Mouse (Mus musculus): ENCODE data around the gene Prkce. TPM values are rescaled to one million over a fixed set of nuclear protein-coding genes. Genes with fewer than 3 reads are reported as not detected.
"Not testable (repeated sequence)": the region's sequence is repeated elsewhere in the genome, so short reads cannot be mapped to it uniquely, and the experiment has no call there.

The Prkce gene
- polyA plus RNA-seq, 1 experiment from 2014 or later, result 5.3 TPM

DNA sequence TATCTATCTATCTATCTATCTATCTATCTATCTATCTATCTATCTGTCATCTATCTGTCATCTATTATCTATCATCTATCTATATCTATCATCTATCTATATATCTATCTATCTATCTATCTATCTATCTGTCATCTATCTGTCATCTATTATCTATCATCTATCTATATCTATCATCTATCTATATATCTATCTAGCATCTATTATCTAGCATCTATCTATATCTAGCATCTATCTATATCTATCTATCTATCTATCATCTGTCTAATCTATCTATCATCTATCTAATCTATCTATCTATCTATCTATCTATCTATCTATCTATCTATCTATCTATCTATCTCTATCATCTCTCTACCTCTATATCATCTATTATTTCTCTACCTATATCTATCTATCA is 309.8 kb downstream of the Prkce start:
- H3K27me3 ChIP-seq; H3K4me2 ChIP-seq (replicated peaks); ATAC-seq (ENCODE audit: low FRiP score, low read depth); H3K9ac ChIP-seq (replicated peaks); H3K4me3 ChIP-seq; H3K36me3 ChIP-seq; H3K4me1 ChIP-seq; H3K27ac ChIP-seq (replicated peaks); H3K9me3 ChIP-seq: not testable (repeated sequence)

DNA sequence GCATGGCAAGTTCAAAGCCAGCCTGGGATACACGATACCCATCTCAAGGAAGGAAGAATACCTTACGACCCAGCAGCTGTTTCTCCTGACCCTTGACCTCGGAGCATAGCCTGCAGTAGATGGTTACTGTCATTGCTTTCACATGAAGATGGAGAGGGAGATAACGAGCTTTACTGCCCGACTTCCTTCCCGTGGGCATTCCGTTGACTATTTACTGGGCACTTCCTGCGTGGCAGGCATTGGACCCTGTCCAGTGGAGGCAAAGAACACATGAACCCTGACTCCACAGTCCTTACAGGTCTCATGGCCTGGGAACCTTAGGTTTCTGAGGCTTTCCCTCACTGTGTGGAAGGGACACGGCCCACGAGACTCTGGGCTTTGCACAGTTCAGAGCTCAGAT is 311.8 kb downstream of the Prkce start:
- H3K4me3 ChIP-seq, result no peak overlapping the region
- no peak overlapping the region for H3K4me2 ChIP-seq (replicated peaks)
- no peaks in the 10 kb centered on the region for H3K27me3 ChIP-seq
- no peak for ATAC-seq (ENCODE audit: low FRiP score, low read depth)
- H3K36me3 ChIP-seq, result no peaks in the 10 kb centered on the region
- 90% methylated on average over 10 of the region's 10 CpGs for WGBS
- no peak overlapping the region for H3K27ac ChIP-seq (replicated peaks)
- H3K4me1 ChIP-seq, result no peaks in the 10 kb centered on the region
- H3K9ac ChIP-seq (replicated peaks), result no peak overlapping the region
- H3K9me3 ChIP-seq, result no peaks in the 10 kb centered on the region

DNA sequence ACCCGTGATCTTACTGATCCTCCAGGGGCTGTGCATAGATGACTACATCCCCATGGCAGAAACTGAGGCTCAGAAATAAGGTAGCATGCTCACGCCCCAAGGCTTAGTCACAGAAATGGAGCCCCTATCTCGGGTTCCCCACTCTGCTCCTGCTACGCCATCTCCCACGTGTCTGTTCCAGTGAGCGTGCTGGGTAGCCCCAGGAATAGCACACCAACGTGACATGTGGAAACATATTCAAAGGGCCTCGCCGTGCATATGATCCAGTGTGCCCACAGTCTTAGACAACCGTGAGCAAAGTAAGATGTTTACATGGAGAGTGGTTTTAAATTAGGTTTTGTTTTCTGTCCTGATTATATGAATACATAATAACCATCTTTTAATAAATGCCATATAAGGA is 315.1 kb downstream of the Prkce start:
- Histone ChIP-seq H3K4me3 (no peak overlapping the region), H3K9ac (replicated peaks) (no peak overlapping the region), H3K4me2 (replicated peaks) (no peak overlapping the region), H3K9me3 (no peaks in the 10 kb centered on the region), H3K27me3 (no peaks in the 10 kb centered on the region), H3K4me1 (no peaks in the 10 kb centered on the region), H3K27ac (replicated peaks) (no peak overlapping the region), H3K36me3 (no peaks in the 10 kb centered on the region)
- no peak for ATAC-seq (ENCODE audit: low FRiP score, low read depth)
- WGBS, result 88% methylated on average over 10 of the region's 10 CpGs

DNA sequence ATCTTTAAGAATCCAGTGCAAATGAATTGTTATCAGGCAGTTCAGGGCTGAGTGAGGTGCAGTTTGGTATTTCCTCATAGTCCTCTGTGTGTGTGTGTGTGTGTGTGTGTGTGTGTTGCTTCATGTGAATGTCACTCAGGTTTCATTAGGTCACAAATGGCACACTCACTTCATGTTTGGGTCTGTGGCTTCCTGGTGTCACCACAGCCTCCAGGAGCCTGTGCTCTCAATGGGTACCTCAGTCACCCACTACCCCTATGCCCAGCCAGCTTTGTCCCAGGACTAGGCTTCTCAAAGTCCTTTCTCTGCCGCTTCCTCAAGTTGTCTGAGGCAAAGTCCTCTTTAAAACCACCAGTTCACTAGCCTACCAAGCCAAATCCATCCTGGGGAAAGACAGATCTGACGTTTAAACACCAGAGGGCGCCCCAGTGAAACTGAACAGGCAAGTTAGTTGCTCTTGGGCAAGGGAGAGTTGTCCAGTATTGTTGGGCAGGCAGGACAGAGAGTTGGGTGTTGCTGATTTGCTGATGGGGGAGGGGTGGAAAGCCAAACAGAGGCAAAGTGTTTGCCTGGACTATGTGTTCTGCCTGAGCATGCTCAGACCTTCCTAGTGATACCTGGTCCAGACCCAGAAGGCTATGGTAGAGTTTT is 316.6 kb downstream of the Prkce start:
- no peaks in the 10 kb centered on the region for H3K9me3 ChIP-seq
- H3K27ac ChIP-seq (replicated peaks), result no peak overlapping the region
- H3K4me2 ChIP-seq (replicated peaks), result no peak overlapping the region
- WGBS, result 3% methylated on average over 3 of the region's 3 CpGs
- H3K27me3 ChIP-seq, result no peaks in the 10 kb centered on the region
- no peak overlapping the region for H3K9ac ChIP-seq (replicated peaks)
- peak; percentile 52; the same call in 1 of the 2 replicates for ATAC-seq (ENCODE audit: low FRiP score, low read depth)
- no peaks in the 10 kb centered on the region for H3K36me3 ChIP-seq
- H3K4me3 ChIP-seq, result no peak overlapping the region
- no peaks in the 10 kb centered on the region; the same call in 1 of the 2 replicates for H3K4me1 ChIP-seq

DNA sequence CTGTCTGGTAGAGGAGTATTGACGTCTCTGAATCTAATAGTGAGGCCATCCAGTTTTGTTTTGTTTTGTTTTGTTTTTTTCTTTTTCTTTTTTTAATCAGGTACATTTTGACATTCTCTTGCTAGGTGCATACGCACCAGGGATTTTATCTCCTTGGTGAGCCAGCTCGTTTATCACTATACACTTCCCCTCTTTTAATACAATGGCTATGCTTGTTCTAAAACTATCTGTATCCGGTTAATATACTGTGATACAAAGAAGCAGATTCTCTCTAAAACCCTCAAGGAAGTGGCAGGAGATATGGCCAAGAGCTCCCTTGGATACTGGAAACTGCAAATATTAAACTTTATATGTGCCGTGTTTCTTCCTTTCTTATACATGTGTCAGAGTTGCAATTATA is 319.1 kb downstream of the Prkce start:
- H3K9ac ChIP-seq (replicated peaks), result no peak overlapping the region
- no peak overlapping the region for H3K27ac ChIP-seq (replicated peaks)
- no peaks in the 10 kb centered on the region for H3K36me3 ChIP-seq
- no peak overlapping the region for H3K4me2 ChIP-seq (replicated peaks)
- no peaks in the 10 kb centered on the region for H3K9me3 ChIP-seq
- H3K4me1 ChIP-seq, result no peaks in the 10 kb centered on the region; the same call in 1 of the 2 replicates
- no peak overlapping the region for H3K4me3 ChIP-seq
- no peaks in the 10 kb centered on the region for H3K27me3 ChIP-seq
- no peak for ATAC-seq (ENCODE audit: low FRiP score, low read depth)
- WGBS, result 91% methylated on average over 5 of the region's 5 CpGs

DNA sequence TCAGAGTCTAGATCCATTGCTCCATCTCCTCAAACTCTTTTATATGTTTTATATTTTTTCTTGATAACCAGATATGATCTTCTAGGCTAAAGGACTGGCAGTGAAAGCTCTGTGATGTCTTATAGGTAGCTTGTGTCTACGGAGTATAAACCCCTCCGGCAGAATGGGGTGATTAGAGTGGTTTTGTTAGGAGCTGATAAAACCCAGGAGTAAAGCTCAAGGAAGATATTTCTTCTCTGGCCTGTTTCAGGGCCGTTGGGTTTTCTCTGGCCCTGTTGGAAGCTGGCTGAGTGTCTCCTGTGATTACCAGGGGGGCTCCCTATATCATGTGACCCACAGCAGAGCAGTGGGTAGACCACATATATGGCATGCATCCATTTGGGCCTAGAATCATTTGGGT is 319.9 kb downstream of the Prkce start:
- no peak for ATAC-seq (ENCODE audit: low FRiP score, low read depth)
- H3K4me1 ChIP-seq, result no peaks in the 10 kb centered on the region; the same call in 1 of the 2 replicates
- H3K4me3 ChIP-seq, result no peak overlapping the region
- H3K4me2 ChIP-seq (replicated peaks), result no peak overlapping the region
- H3K27ac ChIP-seq (replicated peaks), result no peak overlapping the region
- H3K27me3 ChIP-seq, result no peaks in the 10 kb centered on the region
- no peak overlapping the region for H3K9ac ChIP-seq (replicated peaks)
- no peaks in the 10 kb centered on the region for H3K9me3 ChIP-seq
- 77% methylated on average over 3 of the region's 3 CpGs for WGBS
- H3K36me3 ChIP-seq, result no peaks in the 10 kb centered on the region

DNA sequence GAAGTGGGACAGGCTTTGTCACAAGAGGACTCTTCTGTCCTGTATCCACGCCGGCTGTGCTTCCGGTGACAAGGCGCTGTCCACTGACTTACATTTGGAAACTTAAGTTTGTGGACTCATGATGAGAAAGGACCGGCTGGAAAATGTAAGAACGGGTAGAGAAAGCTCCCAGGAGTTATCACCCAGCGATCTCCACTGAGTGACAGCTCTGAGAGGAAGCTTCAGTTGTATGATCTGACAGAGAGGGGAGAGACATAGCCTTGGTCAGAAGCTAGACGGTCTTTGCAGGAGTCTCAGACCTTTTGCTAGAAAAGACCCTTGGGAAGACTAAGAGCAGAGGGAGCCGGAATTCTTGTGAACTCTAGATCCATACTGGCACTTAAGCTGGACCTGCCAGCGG is 322.2 kb downstream of the Prkce start:
- no peak overlapping the region for H3K9ac ChIP-seq (replicated peaks)
- H3K27me3 ChIP-seq, result no peaks in the 10 kb centered on the region
- H3K4me2 ChIP-seq (replicated peaks), result no peak overlapping the region
- 91% methylated on average over 10 of the region's 10 CpGs for WGBS
- no peak overlapping the region for H3K27ac ChIP-seq (replicated peaks)
- no peak for ATAC-seq (ENCODE audit: low FRiP score, low read depth)
- no peaks in the 10 kb centered on the region for H3K36me3 ChIP-seq
- H3K4me1 ChIP-seq, result no peaks in the 10 kb centered on the region; the same call in 1 of the 2 replicates
- no peak overlapping the region for H3K4me3 ChIP-seq
- no peaks in the 10 kb centered on the region for H3K9me3 ChIP-seq

DNA sequence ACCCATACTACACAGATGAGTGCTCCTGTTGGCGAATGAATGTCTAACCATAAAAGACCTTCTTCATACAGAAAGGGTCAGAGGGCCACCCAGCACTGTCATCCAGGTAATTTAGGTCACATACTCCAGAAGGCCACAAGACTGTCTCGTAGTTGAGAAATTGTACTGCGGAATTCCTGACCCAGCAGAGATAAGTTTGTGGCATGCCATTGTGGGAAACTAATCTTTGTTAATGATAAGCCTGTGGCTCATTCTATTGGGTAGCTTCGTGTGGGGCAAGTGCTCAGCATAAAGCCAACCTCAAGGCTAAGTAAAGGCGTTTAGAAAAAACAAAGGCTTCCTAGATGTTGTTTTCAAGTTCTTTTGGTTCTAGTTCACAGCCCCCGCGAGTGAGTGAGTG is 324.8 kb downstream of the Prkce start:
- H3K4me3 ChIP-seq, result no peak overlapping the region
- no peak for ATAC-seq (ENCODE audit: low FRiP score, low read depth)
- no peaks in the 10 kb centered on the region for H3K36me3 ChIP-seq
- H3K4me2 ChIP-seq (replicated peaks), result no peak overlapping the region
- no peaks in the 10 kb centered on the region for H3K27me3 ChIP-seq
- H3K4me1 ChIP-seq, result no peaks in the 10 kb centered on the region; the same call in 1 of the 2 replicates
- no peak overlapping the region for H3K27ac ChIP-seq (replicated peaks)
- H3K9me3 ChIP-seq, result no peaks in the 10 kb centered on the region
- 88% methylated on average over 7 of the region's 7 CpGs for WGBS
- no peak overlapping the region for H3K9ac ChIP-seq (replicated peaks)

DNA sequence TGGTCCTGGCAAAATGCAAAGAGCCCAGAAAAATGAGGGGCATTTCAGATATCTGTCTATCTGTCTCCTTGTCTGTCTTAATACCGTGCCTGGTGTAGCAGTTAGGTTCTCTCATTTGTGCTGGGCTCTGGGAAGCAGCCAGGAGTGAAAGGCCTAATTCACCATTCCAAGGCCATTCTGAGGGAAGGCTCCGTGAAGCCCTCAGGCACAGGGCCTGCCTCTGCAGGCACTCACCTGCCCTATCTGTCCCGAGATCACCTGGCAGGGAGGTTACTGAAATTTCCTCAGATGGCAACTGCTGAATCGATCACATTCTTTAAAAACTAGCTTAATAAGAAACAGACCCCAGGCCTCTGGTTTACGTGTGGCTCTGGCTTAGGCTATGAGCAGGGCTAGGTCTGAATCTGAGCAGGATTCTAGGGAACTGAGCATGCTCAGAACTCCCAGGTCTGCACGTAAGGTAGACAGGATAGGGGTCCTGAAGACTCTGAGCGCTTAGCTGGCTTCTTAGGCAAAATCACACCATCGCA is 326.4 kb downstream of the Prkce start:
- Histone ChIP-seq H3K9ac (replicated peaks) (no peak overlapping the region), H3K4me2 (replicated peaks) (no peak overlapping the region), H3K9me3 (no peaks in the 10 kb centered on the region), H3K4me3 (no peak overlapping the region), H3K36me3 (no peaks in the 10 kb centered on the region), H3K4me1 (no peaks in the 10 kb centered on the region), H3K27me3 (no peaks in the 10 kb centered on the region), H3K27ac (replicated peaks) (no peak overlapping the region)
- no peak for ATAC-seq (ENCODE audit: low FRiP score, low read depth)
- WGBS, result 85% methylated on average over 8 of the region's 8 CpGs

DNA sequence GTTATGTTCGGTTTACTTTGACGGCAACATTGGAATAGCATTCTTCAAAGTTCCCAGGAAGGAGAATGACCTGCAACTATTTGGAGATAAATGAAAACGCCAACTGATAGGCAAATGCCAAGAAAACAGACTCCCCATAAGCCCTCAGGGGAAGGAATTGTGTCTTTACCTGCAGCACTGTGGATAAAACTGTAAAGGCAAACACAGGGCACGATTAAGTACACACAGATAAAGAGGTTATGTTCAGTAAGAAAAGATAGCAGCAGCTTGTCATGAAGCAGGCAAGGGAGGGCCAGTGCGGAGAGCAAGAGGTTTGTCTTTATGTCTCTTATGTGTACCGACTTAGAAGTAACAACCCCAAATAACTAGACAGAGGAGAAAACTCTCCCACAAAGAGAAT is 326.9 kb downstream of the Prkce start:
- Histone ChIP-seq H3K27ac (replicated peaks) (no peak overlapping the region), H3K9ac (replicated peaks) (no peak overlapping the region), H3K4me2 (replicated peaks) (no peak overlapping the region), H3K36me3 (no peaks in the 10 kb centered on the region), H3K9me3 (no peaks in the 10 kb centered on the region), H3K27me3 (no peaks in the 10 kb centered on the region), H3K4me3 (no peak overlapping the region), H3K4me1 (no peaks in the 10 kb centered on the region)
- 88% methylated on average over 6 of the region's 6 CpGs for WGBS
- no peak for ATAC-seq (ENCODE audit: low FRiP score, low read depth)

DNA sequence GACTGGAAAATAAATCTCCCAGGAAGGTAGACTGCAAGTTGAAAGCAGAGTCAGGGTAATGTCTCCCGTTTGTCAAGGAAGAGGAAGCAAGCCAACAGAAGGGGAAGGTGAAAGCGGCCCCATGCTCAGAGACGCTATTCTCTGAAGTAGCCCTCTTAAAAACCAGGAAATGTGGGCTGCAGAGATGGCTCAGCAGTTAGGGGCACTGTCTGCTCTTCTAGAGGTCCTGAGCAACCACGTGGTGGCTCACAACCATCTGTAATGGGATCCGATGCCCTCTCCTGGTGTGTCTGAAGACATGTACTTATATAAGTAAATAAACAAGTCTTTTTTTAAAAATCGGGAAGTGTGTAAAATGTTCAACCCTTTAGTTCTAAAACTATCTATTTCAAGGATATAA is 327.3 kb downstream of the Prkce start:
- no peak overlapping the region for H3K4me3 ChIP-seq
- no peaks in the 10 kb centered on the region for H3K9me3 ChIP-seq
- ATAC-seq (ENCODE audit: low FRiP score, low read depth), result no peak
- no peak overlapping the region for H3K9ac ChIP-seq (replicated peaks)
- no peak overlapping the region for H3K4me2 ChIP-seq (replicated peaks)
- H3K4me1 ChIP-seq, result no peaks in the 10 kb centered on the region
- no peaks in the 10 kb centered on the region for H3K27me3 ChIP-seq
- WGBS, result 77% methylated on average over 6 of the region's 6 CpGs
- H3K36me3 ChIP-seq, result no peaks in the 10 kb centered on the region
- H3K27ac ChIP-seq (replicated peaks), result no peak overlapping the region

DNA sequence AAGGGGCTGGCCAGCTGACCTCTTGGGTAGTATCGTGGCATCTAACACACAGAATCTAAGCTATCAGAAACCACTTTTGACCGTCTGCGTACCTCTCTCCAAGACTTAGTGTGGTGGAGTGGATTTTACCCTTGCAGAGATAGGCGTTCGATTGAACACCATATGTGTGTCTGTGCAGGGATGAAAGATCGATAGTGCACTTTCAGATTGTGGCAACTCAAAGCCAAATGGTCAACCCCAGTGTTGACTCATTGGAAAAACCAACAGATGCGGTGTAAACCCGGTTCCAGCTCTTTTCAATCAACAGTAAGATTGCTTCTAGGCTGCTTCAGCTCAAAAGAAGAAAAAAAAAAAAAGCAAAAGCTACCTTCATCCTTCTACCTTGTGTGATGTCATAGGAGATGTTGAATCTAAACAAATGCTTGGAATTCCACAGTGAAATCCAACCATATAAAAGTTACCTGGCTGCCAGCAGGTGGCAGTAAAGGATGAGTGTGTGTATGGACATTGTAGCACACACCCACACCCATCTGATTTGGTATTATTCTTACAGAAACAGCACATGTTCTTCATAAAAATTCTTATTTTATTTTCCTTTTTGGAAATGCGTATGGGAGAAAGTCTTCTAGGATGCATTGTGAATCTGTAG is 328.7 kb downstream of the Prkce start:
- H3K4me1 ChIP-seq, result no peaks in the 10 kb centered on the region
- H3K27me3 ChIP-seq, result no peaks in the 10 kb centered on the region
- WGBS, result 90% methylated on average over 9 of the region's 9 CpGs
- no peak overlapping the region for H3K9ac ChIP-seq (replicated peaks)
- ATAC-seq (ENCODE audit: low FRiP score, low read depth), result no peak
- no peak overlapping the region for H3K4me2 ChIP-seq (replicated peaks)
- no peaks in the 10 kb centered on the region for H3K9me3 ChIP-seq
- H3K27ac ChIP-seq (replicated peaks), result no peak overlapping the region
- no peak overlapping the region for H3K4me3 ChIP-seq
- H3K36me3 ChIP-seq, result no peaks in the 10 kb centered on the region

Measured in midbrain, embryonic 12.5 days (tissue).